Mouse (Mus musculus): ENCODE data around the gene Wdr49.

DNA sequence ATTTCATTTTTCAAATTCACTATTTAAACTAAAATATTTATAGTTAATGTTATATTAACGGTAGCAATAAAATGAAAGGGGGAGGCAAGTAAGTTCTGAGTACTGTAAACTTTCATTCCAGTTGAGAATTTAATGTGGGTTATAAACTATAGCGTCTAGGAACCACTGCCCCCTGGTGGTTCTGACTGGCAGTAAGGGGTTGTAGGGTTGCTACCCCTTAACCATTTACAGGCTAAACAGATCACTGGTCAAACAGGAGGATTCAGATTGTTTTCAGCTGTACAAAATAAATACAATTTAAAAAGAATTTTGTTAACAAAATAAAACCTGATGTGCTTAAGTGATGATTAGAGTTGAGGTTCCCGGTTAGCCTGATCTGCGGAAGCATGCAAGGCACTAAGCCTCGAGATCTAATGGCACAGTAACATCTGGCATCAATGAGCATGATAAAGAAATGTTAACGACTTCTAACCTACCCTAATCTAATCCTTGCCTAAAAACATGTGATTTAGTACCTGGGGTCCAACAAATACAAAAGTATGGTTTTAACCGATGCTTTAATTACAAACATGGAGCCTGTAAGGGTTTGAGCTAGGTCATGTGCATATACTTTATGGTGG lies 35.8 kb upstream of the Wdr49 start:
- TF ChIP-seq CHD2 (IDR thresholded peaks at IDR 0.05; ENCODE audit: low read depth, low read length) (no peak), MAFK (IDR thresholded peaks at IDR 0.05; ENCODE audit: insufficient read depth, low read depth, low read length) (no peak), HCFC1 (IDR thresholded peaks at IDR 0.05; ENCODE audit: borderline replicate concordance, insufficient read depth, low read length) (no peak), ZC3H11A (IDR thresholded peaks at IDR 0.05; ENCODE audit: borderline replicate concordance, low read depth, low read length) (no peak)
